Mouse (Mus musculus) spleen, postnatal 10 days (tissue): ENCODE data around the gene Unc45b.
"Not testable (repeated sequence)": the region's sequence is repeated elsewhere in the genome, so short reads cannot be mapped to it uniquely, and the experiment has no call there.

Experiments used
- DNase-seq, 2 experiments: peaks; one replicate each; pipeline ENCODE4 v3.0.0; 2021 to 2022; ENCODE audit warnings: low spot score in 2 of 2

Gene Unc45b

GRCm38 (mm10) chr11:82947457-82947856, 37.1 kb downstream of the Unc45b start:
- no peak for DNase-seq

- DNase-seq = no peak
Measured at GRCm38 (mm10) chr11:82949036-82949435, 38.7 kb downstream of the Unc45b start.

DNA sequence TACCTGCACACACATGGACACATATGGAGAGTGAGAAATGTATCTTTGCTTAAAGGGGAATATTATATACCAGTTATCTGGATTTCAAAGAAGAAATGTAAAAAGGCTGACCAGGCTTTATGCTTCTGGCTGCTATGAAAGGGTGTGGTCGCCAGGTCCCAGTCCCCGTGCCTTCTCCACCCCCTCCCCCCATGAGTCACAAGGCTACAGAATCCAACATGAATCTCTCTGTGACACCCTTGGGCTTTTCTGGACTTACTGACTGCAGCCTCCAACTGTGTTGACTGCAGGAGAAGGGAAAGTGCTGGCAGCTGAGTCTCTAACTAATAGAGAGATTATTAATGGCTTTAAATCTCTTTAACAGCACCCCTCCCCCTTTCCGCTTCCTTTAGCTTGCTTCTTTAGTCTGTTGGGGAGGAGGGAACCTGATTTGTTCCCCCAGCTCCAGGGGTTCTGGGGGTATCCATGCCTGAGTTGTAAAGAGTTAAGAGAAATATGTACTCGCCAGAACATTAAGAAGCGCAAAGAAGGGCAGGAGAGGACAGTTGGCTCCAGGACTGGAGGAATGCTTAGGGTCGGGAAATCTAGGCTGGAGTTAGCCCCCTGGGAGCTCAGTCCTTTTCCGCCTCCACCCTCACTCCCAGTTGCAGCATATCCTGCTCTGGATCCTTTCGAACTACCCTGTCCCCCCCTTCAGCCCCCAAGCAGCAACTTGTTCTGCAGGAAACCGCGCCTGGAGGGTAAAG, 40.6 kb downstream of the Unc45b start, which contains the start of gene Slfn5:
Slfn5 (plus strand) TSS at position 614 of the 746 bp plus-strand sequence.
- DNase-seq = no peak

DNA sequence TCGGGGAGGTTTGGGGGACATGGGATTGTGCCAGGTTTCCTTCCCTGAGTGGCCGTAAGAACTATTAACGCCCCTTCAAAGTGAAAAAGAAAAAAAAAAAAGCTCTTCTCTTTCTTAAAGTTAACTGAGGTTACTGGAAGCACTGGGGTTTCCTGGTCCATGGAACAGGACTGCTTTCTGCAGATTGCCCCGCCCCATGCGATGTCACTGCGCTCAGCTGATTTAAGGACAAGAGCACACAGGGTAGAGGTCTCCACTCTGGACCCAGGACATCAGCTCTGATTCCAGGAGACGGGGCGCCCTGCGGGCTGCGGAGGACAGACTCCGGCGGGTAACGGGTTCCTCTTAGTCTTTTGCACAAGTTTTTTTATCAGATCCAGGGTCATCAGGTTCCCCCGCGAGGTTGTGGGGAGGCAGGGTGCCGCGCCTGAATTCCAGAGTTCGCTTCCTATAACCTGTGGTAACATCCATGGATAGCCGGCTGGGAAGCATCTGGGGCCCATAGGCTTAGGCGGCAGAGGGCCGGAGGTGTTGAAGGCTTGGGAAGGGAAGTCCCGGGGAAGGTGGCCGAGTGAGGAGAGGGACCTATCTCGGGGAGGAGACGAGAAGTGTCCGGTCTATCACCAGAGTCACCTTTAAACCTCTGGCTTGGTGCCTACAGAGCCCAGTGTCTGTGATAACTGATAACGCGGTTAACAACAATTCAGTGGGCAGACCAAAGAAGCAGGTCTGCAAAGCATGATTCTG, 41.7 kb downstream of the Unc45b start:
- peak; percentile 15 to 46 for DNase-seq

GRCm38 (mm10) chr11:82952612-82953542, 42.5 kb downstream of the Unc45b start:
- DNase-seq = peak; percentile 19 to 50

DNA sequence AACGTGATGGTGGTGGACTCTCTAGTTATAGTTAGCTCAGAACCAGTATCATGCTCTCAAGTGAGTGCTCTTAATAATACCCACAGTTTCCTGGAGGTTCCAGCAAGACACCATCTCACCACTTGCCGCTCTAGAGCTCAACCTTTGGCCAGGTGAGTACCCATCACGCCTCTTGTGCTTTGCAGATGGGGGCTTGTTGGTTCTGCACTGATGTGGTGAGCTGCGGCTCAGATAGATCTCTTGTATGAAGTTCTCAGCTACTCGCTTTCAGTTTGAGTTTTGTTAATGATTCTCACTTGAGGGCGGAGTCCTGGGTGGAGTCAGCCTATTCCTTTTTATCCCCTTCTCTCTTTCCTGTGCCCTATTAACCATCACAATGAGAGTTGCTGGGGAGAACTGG, 44.3 kb downstream of the Unc45b start:
- no peak for DNase-seq

- DNase-seq = no peak
Measured at GRCm38 (mm10) chr11:82956925-82957324, 46.6 kb downstream of the Unc45b start.

DNA sequence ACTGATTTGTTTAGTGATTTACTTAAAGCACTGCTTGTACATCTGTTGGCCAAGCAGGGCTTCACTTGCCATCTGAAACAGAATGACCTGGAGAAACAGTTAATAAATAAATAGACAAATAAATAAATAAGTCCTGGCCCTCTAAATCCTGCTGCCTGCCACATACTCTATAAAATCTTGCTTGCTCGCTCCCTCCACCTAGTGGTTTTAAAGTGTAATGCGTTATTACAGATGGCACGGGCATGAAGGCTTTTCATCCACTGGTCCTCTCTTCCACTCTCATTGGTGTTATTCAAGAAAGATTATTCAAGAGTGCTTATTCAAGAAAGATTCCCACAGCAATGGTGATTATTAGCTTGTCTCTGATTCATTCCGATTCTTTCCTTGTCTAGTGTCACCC, 49.3 kb downstream of the Unc45b start:
- no peak for DNase-seq

DNA sequence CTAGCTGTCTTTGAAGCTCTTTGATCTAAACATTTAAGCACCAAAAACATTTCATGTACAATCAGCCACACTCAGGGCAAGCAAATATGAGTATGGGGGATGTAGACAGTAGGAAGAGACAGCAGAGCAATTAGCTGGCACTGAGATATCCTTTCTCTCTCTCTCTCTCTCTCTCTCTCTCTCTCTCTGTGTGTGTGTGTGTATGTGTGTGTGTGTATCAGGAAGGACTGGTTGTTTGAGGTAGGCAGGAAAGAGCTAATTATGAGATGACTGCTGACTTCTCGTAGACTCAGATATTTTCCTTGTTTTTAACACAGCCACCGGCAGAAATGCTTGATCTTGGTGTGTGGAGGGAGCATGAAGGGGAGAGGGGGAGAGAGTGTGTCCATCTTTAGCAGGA, 51.4 kb downstream of the Unc45b start:
- DNase-seq = no peak

GRCm38 (mm10) chr11:82962215-82962614, 51.9 kb downstream of the Unc45b start:
- no peak for DNase-seq

DNA sequence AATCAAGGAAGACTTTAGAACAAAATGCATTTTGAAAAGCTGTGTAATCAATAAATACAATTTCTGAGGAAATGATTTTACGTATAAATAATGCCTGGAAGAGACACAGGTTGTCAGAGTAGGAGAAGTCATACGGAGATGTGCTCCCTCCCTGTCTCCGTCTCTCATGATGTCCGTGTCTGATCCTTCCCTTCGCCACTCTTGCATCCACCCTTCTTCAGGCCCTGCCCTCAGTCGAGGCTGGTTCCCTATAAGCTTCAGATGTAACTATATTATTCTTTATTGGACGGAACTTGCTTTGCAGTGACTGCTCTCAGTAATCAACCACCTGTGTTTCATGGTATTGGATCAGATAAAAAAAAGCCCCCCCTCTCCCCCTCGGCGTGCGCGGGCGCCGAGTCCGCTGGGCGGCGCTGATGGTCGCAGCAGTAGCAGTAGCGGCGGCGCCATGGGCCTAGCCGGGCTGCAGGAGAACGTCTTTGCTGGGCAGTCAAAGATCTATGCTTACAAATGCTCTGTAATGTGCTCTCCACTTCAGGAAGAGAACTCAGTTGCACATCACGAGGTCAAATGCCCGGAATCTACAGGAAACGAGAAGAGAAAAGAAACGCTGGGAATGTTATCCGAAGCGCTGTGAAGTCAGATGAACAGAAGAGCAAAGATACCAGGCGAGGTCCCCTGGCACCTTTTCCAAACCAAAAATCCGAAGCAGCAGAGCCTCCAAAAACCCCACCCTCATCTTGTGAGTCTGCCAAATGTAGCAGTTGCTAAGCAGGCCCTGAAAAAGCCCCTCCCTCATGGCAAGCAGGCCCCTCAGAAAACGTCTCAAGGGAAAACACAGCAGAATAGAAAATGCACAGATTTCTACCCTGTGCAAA, 60.6 kb downstream of the Unc45b start:
- DNase-seq = peak in 1 of 2 experiments; percentile 51

- DNase-seq = no peak
Measured at GRCm38 (mm10) chr11:82971590-82971974, 61.2 kb downstream of the Unc45b start.

DNA sequence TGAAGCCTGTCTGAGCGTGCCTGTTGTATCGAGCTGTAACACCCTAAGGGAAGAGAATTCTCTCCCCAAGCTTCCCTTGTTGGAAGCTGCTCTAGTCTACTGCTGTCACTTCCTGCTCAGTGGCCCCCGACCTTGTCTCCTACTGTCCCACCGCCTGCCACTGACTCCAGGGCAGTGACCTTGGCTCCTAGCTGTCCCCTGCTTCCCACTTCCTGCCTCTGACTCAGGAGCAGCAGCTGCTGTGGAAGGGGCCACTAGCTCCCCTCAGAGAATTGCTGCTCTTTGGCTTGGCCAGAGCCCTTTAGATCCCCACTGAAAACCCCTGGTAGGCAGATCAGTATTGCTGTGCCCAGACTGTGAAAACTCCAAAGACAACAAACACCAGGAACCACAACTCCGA, 63.6 kb downstream of the Unc45b start:
- peak in 1 of 2 experiments; percentile 17 for DNase-seq

GRCm38 (mm10) chr11:82982409-82982808, 72.1 kb downstream of the Unc45b start:
- not testable (repeated sequence) for DNase-seq

- DNase-seq = no peak
Measured at GRCm38 (mm10) chr11:82983193-82983592, 72.8 kb downstream of the Unc45b start.

GRCm38 (mm10) chr11:82987621-82988020, 77.3 kb downstream of the Unc45b start:
- DNase-seq = no peak

GRCm38 (mm10) chr11:82989357-82989756, 79.0 kb downstream of the Unc45b start:
- DNase-seq = no peak

DNA sequence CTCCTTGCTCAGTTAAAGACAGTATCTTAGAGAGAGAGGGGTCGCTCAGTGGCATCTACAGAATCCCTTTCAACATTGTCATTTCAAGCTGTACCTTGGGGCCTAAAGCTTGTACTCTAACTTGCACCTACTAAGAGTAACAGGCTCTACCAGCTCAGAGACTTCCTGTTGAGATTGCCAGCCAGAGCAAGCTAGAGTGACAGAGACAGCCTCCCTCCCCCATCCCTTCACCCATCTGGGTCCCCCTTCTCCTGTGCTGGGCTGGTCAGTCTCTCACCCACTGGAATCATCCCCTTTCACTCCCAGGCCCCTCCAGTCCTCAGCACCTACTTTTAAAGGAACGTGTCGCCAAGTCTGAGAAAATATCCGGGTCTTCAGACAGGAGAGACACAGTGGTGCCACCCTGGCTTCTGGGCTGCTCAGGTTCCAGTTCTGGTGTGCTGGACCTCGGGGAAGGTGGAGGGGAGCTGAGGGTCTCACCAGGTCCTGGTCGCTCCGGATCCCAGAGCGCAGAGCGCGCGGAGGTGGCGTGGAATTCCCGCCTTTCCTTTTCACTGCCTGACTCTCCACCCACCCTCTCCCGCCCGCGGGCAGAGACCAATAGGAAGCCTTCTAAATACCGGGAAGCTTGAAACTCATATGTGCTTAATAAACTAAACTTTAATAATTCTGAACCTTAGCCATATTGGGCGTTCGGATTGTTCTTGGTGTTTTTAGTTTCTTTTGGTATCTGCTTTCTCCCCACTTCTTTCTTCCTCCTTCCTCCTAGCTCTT, 80.4 kb downstream of the Unc45b start:
- DNase-seq = peak in 1 of 2 experiments; percentile 32

- DNase-seq = peak; percentile 12 to 48
Measured at GRCm38 (mm10) chr11:82991469-82992166, 81.3 kb downstream of the Unc45b start, which contains the start of gene Slfn9. Slfn9 (minus strand) TSS chr11:82991830.
